Comparison of ENCODE assay signal across 10 mouse cellular contexts in genomic region chr10:79783920-79784800, GRCm38 (mm10). TPM values are rescaled to one million over a fixed set of nuclear protein-coding genes. Genes with fewer than 3 reads are reported as not detected.
DNase-seq lines count a peak whose midpoint lies in the region; TF ChIP-seq lines count a peak whose summit lies in the region.
"Had no signal": no experiment of that assay in that cellular context is flagged by ENCODE, and none has a peak within 500 bp of the region (broad histone marks: within the 10 kb centered on the region; RNA-seq: fewer than 3 reads in every experiment).

No protein-coding gene starts in this region.

- TF ChIP-seq CTCF in layer of hippocampus, adult 2 months (conservative IDR thresholded peaks at IDR 0.05) = peak; percentile 75
- peak; percentile 20; the same call in 1 of the 2 replicates for TF ChIP-seq CTCF in bone marrow macrophage, adult 2 months (IDR thresholded peaks at IDR 0.05; ENCODE audit: low read depth, low read length)

- peaks cover 5% of the 10 kb centered on the region for H3K4me1 ChIP-seq in bone marrow macrophage, adult 2 months (ENCODE audit: control insufficient read depth, insufficient read depth, low read length)

- peak; percentile 49 for DNase-seq in adrenal gland, postnatal 25 days
- DNase-seq in adrenal gland, adult 8-10 months = no peak
- no peak for DNase-seq in layer of hippocampus, adult 2 months (ENCODE audit: low spot score in 2 of 2)
- DNase-seq in layer of hippocampus, adult 9-10 months (ENCODE audit: low spot score) = no peak
- DNase-seq in mesoderm, embryonic 11.5 days (ENCODE audit: low read depth, low spot score) = peak; percentile 63
- DNase-seq in layer of hippocampus, postnatal 10 days (ENCODE audit: low spot score in 2 of 2) = no peak
- DNase-seq in frontal cortex, postnatal 36 days (ENCODE audit: low spot score in 2 of 2) = no peak

- H3K27ac ChIP-seq in layer of hippocampus, adult 2 months = no peak overlapping the region; the same call in 1 of the 2 replicates
- H3K27ac ChIP-seq in bone marrow macrophage, adult 2 months (ENCODE audit: insufficient read depth, low read depth, low read length) = no peak overlapping the region

- TF ChIP-seq POLR2A in bone marrow macrophage, adult 2 months (IDR thresholded peaks at IDR 0.05; ENCODE audit: borderline replicate concordance, low read depth, low read length) = no peak

- H3K4me3 ChIP-seq in layer of hippocampus, adult 2 months = no peak overlapping the region
- no peak overlapping the region for H3K4me3 ChIP-seq in bone marrow macrophage, adult 2 months (ENCODE audit: insufficient read depth, low read length)
- H3K4me3 ChIP-seq: myocyte had no signal

RNA-seq across cellular contexts. Expression of gene Prss57, which starts 6.6 kb away (rescaled TPM):
- total RNA-seq in adrenal gland, postnatal 25 days (2021) = not detected in 2 replicates
- under 1 TPM in 2 of 4 experiments, not detected in 2; 0.13 to 0.38 TPM for total RNA-seq in adrenal gland, adult 8-10 months (2022)
- under 1 TPM; 0.26 to 0.37 TPM for total RNA-seq in layer of hippocampus, adult 2 months (2021)
- not detected in 2 replicates for polyA plus RNA-seq in bone marrow macrophage, adult 2 months (2012; ENCODE audit: insufficient read depth, insufficient read length, missing spikeins)
- under 1 TPM; 0.21 to 0.31 TPM for total RNA-seq in layer of hippocampus, postnatal 10 days (2021)
- total RNA-seq: heart, adult 18-20 months had no signal

RNA-seq across cellular contexts. Expression of gene Fstl3, which starts 7.1 kb away (rescaled TPM):
- 8.5 and 10.6 TPM in 2 replicates for total RNA-seq in adrenal gland, postnatal 25 days (2021)
- 10 to 100 TPM in 2 of 4 experiments, 1 to 10 TPM in 2; 8.8 to 55.0 (median 26.2) TPM for total RNA-seq in adrenal gland, adult 8-10 months (2022)
- total RNA-seq in layer of hippocampus, adult 2 months (2021) = 1 to 10 TPM; 2.5 to 2.7 TPM
- 1.0 and 1.1 TPM in 2 replicates for polyA plus RNA-seq in bone marrow macrophage, adult 2 months (2012; ENCODE audit: insufficient read depth, insufficient read length, missing spikeins)
- total RNA-seq in layer of hippocampus, postnatal 10 days (2021) = 1 to 10 TPM; 1.3 to 1.5 TPM

RNA-seq across cellular contexts. Expression of gene Palm, which starts 9.2 kb away (rescaled TPM):
- 57.1 and 99.3 TPM in 2 replicates for total RNA-seq in adrenal gland, postnatal 25 days (2021)
- total RNA-seq in adrenal gland, adult 8-10 months (2022) = 100 to 1,000 TPM in 2 of 4 experiments, 10 to 100 TPM in 2; 72.7 to 123 (median 96.1) TPM
- 100 to 1,000 TPM; 275 to 277 TPM for total RNA-seq in layer of hippocampus, adult 2 months (2021)
- 2.9 and 3.4 TPM in 2 replicates for polyA plus RNA-seq in bone marrow macrophage, adult 2 months (2012; ENCODE audit: insufficient read depth, insufficient read length, missing spikeins)
- total RNA-seq in layer of hippocampus, postnatal 10 days (2021) = 100 to 1,000 TPM; 392 to 395 TPM

RNA-seq across cellular contexts. Expression of gene Rnf126, which starts 17.4 kb away (rescaled TPM):
- 59.5 and 63.8 TPM in 2 replicates for total RNA-seq in adrenal gland, postnatal 25 days (2021)
- total RNA-seq in adrenal gland, adult 8-10 months (2022) = 10 to 100 TPM; 45.2 to 61.9 (median 50.8) TPM
- 10 to 100 TPM; 85.0 to 88.3 TPM for total RNA-seq in layer of hippocampus, adult 2 months (2021)
- polyA plus RNA-seq in bone marrow macrophage, adult 2 months (2012; ENCODE audit: insufficient read depth, insufficient read length, missing spikeins) = 23.3 and 27.6 TPM in 2 replicates
- total RNA-seq in layer of hippocampus, postnatal 10 days (2021) = 10 to 100 TPM; 90.8 to 97.7 TPM

RNA-seq across cellular contexts. Expression of gene Fgf22, which starts 29.3 kb away (rescaled TPM):
- not detected in 2 replicates for total RNA-seq in adrenal gland, postnatal 25 days (2021)
- 1 to 10 TPM in 2 of 4 experiments, under 1 TPM in 1, not detected in 1; 0.38 to 1.2 (median 1.1) TPM for total RNA-seq in adrenal gland, adult 8-10 months (2022)
- 1 to 10 TPM; 1.9 to 2.8 TPM for total RNA-seq in layer of hippocampus, adult 2 months (2021)
- not detected in 2 replicates for polyA plus RNA-seq in bone marrow macrophage, adult 2 months (2012; ENCODE audit: insufficient read depth, insufficient read length, missing spikeins)
- total RNA-seq in layer of hippocampus, postnatal 10 days (2021) = 1 to 10 TPM; 1.2 to 1.7 TPM
- total RNA-seq: heart, adult 18-20 months had no signal

Comparison
In these comparisons a context has a peak if more than half of its experiments do, and no peak if none do; other contexts are left out.
1. DNase-seq: peak in adrenal gland, postnatal 25 days (single experiment) and mesoderm, embryonic 11.5 days (single experiment); none in adrenal gland, adult 8-10 months (single experiment), layer of hippocampus, adult 2 months (0 of 2), layer of hippocampus, adult 9-10 months (single experiment), layer of hippocampus, postnatal 10 days (0 of 2) and frontal cortex, postnatal 36 days (0 of 2).